24 mouse cellular contexts compared by ENCODE assay signal in the genomic region with DNA sequence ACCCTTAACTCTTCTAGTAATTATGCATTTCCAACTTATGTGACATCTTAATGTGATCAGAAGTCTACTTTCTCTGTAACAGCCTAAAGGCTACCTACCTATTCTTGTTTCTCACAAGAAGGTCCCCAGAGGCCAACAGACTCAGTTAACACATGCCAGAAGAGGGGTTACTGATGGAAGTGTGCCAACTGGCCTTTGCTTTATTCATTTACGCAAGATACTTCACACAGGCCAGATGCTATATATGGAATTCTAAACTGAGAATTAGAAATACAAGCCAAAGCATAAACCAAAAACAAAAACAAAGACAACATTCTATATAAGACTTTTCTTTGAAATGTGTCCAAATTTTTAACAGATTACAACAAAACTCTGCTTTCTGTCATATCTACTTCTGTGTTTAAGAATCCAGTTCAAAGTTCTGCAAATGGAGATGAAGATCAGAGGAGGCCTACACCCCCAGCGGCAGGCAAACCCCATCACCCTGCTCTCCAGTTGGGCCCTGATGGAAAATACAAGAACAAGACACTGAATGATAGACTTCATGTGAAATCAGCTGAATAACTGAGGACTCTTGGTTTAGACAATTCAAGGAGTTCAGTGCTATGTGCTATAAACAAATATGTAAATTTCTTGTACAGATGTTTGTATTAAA.
DNase-seq lines count a peak whose midpoint lies in the region; ATAC-seq and TF ChIP-seq lines count a peak whose summit lies in the region.
"Had no signal": no experiment of that assay in that cellular context is flagged by ENCODE, and none has a peak within 500 bp of the region (broad histone marks: within the 10 kb centered on the region; RNA-seq: fewer than 3 reads in every experiment).

No protein-coding gene starts in this region.

- H3K4me2 ChIP-seq in lung, embryonic 14.5 days = no peak overlapping the region
- H3K4me2 ChIP-seq: forebrain, embryonic 13.5 days; heart, embryonic 13.5 days; hindbrain, embryonic 12.5 days; hindbrain, embryonic 15.5 days had no signal

- no peak overlapping the region for H3K4me3 ChIP-seq in lung, embryonic 14.5 days (ENCODE audit: low read depth, low read length)
- H3K4me3 ChIP-seq: forebrain, embryonic 10.5 days; forebrain, embryonic 13.5 days; heart, adult 2 months; heart, embryonic 10.5 days; heart, embryonic 13.5 days; hindbrain, embryonic 12.5 days; hindbrain, embryonic 15.5 days had no signal

- DNase-seq in adrenal gland, postnatal 10 days = peak; percentile 9
- no peak for DNase-seq in adrenal gland, adult 18-20 months (ENCODE audit: low spot score in 2 of 2)
- DNase-seq in lung, embryonic 14.5 days = peak; percentile 78
- no peak for DNase-seq in lung, postnatal 36 days
- peak; percentile 15 for DNase-seq in testis, postnatal 10 days (ENCODE audit: low spot score)
- no peak for DNase-seq in testis, postnatal 14 days (ENCODE audit: low spot score)
- DNase-seq: adrenal gland, adult 2 months; adrenal gland, postnatal 25 days; cerebellum, adult 18-20 months; cerebellum, adult 9-10 months; cerebellum, postnatal 14 days; gastrocnemius, postnatal 10 days; gastrocnemius, postnatal 36 days; heart, adult 2 months; heart, postnatal 14 days; heart, postnatal 4 days had no signal

- no peaks in the 10 kb centered on the region for H3K9me3 ChIP-seq in lung, embryonic 14.5 days (ENCODE audit: low read depth, low read length)
- H3K9me3 ChIP-seq: forebrain, embryonic 10.5 days; forebrain, embryonic 13.5 days; heart, embryonic 10.5 days; heart, embryonic 13.5 days; hindbrain, embryonic 12.5 days; hindbrain, embryonic 15.5 days had no signal

- no peaks in the 10 kb centered on the region for H3K4me1 ChIP-seq in lung, embryonic 14.5 days (ENCODE audit: insufficient read depth)
- H3K4me1 ChIP-seq: forebrain, embryonic 10.5 days; heart, embryonic 10.5 days; heart, embryonic 13.5 days; hindbrain, embryonic 12.5 days; hindbrain, embryonic 15.5 days had no signal

- no peak overlapping the region for H3K9ac ChIP-seq in lung, embryonic 14.5 days
- H3K9ac ChIP-seq: forebrain, embryonic 13.5 days; heart, embryonic 13.5 days; hindbrain, embryonic 12.5 days; hindbrain, embryonic 15.5 days had no signal

- no peak for TF ChIP-seq CTCF in lung, embryonic 14.5 days (IDR thresholded peaks at IDR 0.05; ENCODE audit: low read depth)

- peak; percentile 60; the same call in 1 of the 2 replicates for ATAC-seq in lung, embryonic 14.5 days (ENCODE audit: insufficient read depth)
- ATAC-seq: forebrain, embryonic 13.5 days; forebrain, embryonic 16.5 days; Patski had no signal

- no peak overlapping the region for H3K27ac ChIP-seq in lung, embryonic 14.5 days (ENCODE audit: low read depth)
- H3K27ac ChIP-seq: forebrain, embryonic 10.5 days; forebrain, embryonic 13.5 days; heart, adult 2 months; heart, embryonic 10.5 days; heart, embryonic 13.5 days; hindbrain, embryonic 12.5 days; hindbrain, embryonic 15.5 days had no signal

- no peaks in the 10 kb centered on the region for H3K27me3 ChIP-seq in lung, embryonic 14.5 days (ENCODE audit: insufficient read depth, low read length)
- H3K27me3 ChIP-seq: forebrain, embryonic 13.5 days; heart, embryonic 13.5 days; hindbrain, embryonic 12.5 days; hindbrain, embryonic 15.5 days; Patski had no signal

- H3K36me3 ChIP-seq in lung, embryonic 14.5 days (ENCODE audit: insufficient read depth) = no peaks in the 10 kb centered on the region
- H3K36me3 ChIP-seq: heart, embryonic 10.5 days; hindbrain, embryonic 12.5 days; hindbrain, embryonic 15.5 days had no signal

- WGBS in lung, embryonic 14.5 days = 55% methylated on average over 2 of the region's 2 CpGs

Comparison
In these comparisons a context has a peak if more than half of its experiments do, and no peak if none do; other contexts are left out.
1. DNase-seq: peak in adrenal gland, postnatal 10 days (single experiment), lung, embryonic 14.5 days (single experiment) and testis, postnatal 10 days (single experiment); none in adrenal gland, adult 18-20 months (0 of 2), lung, postnatal 36 days (single experiment) and testis, postnatal 14 days (single experiment).